Mouse (Mus musculus): ENCODE measurements around the gene Prkcb. TPM values are rescaled to one million over a fixed set of nuclear protein-coding genes. Genes with fewer than 3 reads are reported as not detected.
A peak's percentile ranks its signal among the peaks of the same experiment; 100 is the strongest.

Gene Prkcb
- polyA plus RNA-seq, 1 experiment, result 10.9 TPM

DNA sequence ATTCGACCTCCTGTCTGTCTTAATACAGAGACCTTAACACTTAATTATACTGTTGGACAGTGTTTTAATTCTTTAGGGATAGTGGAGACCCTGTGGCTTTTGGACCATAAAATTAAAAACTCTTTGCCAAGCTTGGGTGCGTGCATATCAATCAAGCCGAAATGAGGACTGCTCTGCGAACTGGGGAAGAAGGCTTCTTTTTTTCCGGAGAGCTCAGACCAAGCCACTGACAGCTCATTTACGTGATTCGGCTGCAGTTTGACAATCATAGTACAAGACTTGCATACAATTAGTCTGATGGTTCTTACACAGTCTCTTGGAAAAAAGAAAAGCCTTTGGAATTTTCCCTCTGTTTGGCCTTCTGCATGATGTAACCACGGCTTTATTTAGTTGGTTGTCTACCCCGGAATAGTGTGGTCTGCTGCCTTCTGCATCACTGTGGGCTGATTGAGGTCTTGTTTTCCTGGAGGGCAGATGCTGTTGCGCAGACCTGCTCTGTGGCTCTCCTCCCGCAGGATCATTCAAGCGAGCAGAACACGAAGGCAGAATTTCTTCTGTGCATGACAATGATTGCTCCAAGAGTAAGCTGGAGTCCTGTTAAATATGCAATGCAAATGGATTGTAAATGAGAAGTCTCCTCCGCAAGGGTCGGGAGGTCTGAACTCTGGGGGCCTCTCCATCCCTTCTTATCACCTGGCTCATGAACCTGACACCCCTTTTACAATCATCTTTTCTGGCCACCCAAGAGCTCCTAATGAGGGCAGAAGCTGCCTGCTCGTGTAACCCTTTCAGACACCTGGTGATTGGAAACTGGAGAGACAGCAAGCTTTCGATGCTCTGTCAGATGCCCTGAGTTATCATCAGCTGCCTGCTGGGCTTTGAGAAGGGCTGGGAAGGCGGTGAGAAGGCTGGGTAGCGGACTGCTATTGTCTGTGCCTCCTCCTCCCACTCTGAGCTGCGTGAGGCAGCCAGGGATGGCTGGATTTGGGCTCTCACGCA lies 189.3 kb downstream of the Prkcb start:
- 34% methylated on average over 21 of the region's 21 CpGs for WGBS

DNA sequence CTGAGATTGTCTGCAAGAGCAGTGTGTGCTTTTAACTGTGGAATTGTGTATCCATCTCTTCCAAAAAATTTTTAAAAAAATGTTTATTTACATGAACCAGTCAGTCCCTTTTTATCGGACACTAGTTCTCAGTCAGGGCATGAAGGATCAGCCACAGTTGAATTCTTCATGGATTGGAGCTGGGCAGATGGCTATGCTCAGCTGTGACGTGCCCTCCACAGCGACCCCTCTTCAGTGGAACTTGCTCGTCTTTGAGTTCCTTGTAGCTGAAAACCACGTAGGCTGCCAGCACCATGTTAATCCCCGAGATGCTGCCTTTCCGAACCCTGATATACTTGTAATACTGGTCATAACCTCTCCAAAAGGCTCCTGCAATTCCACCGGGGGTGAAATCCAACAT lies 195.4 kb downstream of the Prkcb start:
- no peak overlapping the region for H3K4me3 ChIP-seq (replicated peaks; ENCODE audit: extremely low read depth, low read depth, low read length)
- no peaks in the 10 kb centered on the region for H3K4me1 ChIP-seq (ENCODE audit: control insufficient read depth, insufficient read depth, low read length)
- WGBS, result 60% methylated on average over 8 of the region's 8 CpGs
- DNase-seq, result no peak
- no peak for TF ChIP-seq POLR2A (IDR thresholded peaks at IDR 0.05; ENCODE audit: borderline replicate concordance, extremely low read depth, low read depth, low read length)
- no peak for TF ChIP-seq CTCF (IDR thresholded peaks at IDR 0.05; ENCODE audit: insufficient read depth, low read length)

More for the DNA sequence above, 189.3 kb downstream of the Prkcb start:
- Histone ChIP-seq H3K4me3 (replicated peaks; ENCODE audit: extremely low read depth, low read depth, low read length) (no peak overlapping the region), H3K4me1 (ENCODE audit: control insufficient read depth, insufficient read depth, low read length) (no peaks in the 10 kb centered on the region)
- TF ChIP-seq POLR2A (IDR thresholded peaks at IDR 0.05; ENCODE audit: borderline replicate concordance, extremely low read depth, low read depth, low read length) (no peak), CTCF (IDR thresholded peaks at IDR 0.05; ENCODE audit: insufficient read depth, low read length) (no peak)
- DNase-seq, result no peak

DNA sequence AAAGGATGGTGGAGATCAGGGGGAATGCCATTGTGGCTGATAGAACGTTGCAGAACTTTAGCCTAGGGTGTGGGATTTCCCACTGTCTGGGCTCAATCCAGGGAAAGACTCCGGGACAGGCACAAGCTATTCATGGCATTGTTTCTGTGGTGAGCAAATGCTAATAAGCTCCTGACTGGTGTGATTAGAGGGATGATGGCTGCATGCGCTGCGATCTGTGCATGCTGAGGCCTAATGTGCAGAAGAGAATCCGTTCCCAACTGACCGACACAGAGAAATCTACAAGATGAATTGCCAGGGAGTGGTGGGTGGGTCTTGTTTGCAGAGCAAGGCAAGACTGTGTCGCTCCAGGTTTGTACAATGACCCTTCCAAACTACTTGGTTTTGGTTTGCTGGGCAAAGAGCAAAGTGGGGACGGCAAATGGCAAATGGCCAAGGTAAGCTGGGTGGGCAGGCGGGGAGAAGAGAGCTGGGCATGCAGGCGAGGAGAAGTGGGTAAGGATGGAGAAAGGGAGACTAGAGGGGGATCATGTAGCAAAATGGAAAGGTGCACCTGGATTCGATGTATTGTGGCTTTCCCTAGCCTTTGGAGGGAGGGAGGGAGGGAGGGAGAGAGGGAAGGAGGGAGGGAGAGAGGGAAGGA lies 199.5 kb downstream of the Prkcb start:
- WGBS, result 64% methylated on average over 11 of the region's 11 CpGs
- TF ChIP-seq POLR2A (IDR thresholded peaks at IDR 0.05; ENCODE audit: borderline replicate concordance, extremely low read depth, low read depth, low read length), result no peak
- no peak for TF ChIP-seq CTCF (IDR thresholded peaks at IDR 0.05; ENCODE audit: insufficient read depth, low read length)
- no peaks in the 10 kb centered on the region for H3K4me1 ChIP-seq (ENCODE audit: control insufficient read depth, insufficient read depth, low read length)
- DNase-seq, result no peak
- no peak overlapping the region for H3K4me3 ChIP-seq (replicated peaks; ENCODE audit: extremely low read depth, low read depth, low read length)

- TF ChIP-seq CTCF (IDR thresholded peaks at IDR 0.05; ENCODE audit: insufficient read depth, low read length) (no peak), POLR2A (IDR thresholded peaks at IDR 0.05; ENCODE audit: borderline replicate concordance, extremely low read depth, low read depth, low read length) (no peak)
- DNase-seq, result no peak
- no peaks in the 10 kb centered on the region for H3K4me1 ChIP-seq (ENCODE audit: control insufficient read depth, insufficient read depth, low read length)
- WGBS, result 69% methylated on average over 8 of the region's 8 CpGs
- no peak overlapping the region for H3K4me3 ChIP-seq (replicated peaks; ENCODE audit: extremely low read depth, low read depth, low read length)
Measured at GRCm38 (mm10) chr7:122492041-122492440, 203.5 kb downstream of the Prkcb start.

- H3K4me1 ChIP-seq (ENCODE audit: control insufficient read depth, insufficient read depth, low read length), result no peaks in the 10 kb centered on the region
- no peak overlapping the region for H3K4me3 ChIP-seq (replicated peaks; ENCODE audit: extremely low read depth, low read depth, low read length)
- TF ChIP-seq POLR2A (IDR thresholded peaks at IDR 0.05; ENCODE audit: borderline replicate concordance, extremely low read depth, low read depth, low read length) (no peak), CTCF (IDR thresholded peaks at IDR 0.05; ENCODE audit: insufficient read depth, low read length) (no peak)
- DNase-seq, result no peak
- WGBS, result 82% methylated on average over 9 of the region's 9 CpGs
Measured at GRCm38 (mm10) chr7:122492936-122493335, 204.4 kb downstream of the Prkcb start.

GRCm38 (mm10) chr7:122494088-122494487 lies 205.5 kb downstream of the Prkcb start:
- TF ChIP-seq POLR2A (IDR thresholded peaks at IDR 0.05; ENCODE audit: borderline replicate concordance, extremely low read depth, low read depth, low read length), result no peak
- TF ChIP-seq CTCF (IDR thresholded peaks at IDR 0.05; ENCODE audit: insufficient read depth, low read length), result peak; percentile 59
- no peak for DNase-seq
- Histone ChIP-seq H3K4me1 (ENCODE audit: control insufficient read depth, insufficient read depth, low read length) (no peaks in the 10 kb centered on the region), H3K4me3 (replicated peaks; ENCODE audit: extremely low read depth, low read depth, low read length) (no peak overlapping the region)
- WGBS, result 36% methylated on average over 3 of the region's 3 CpGs

DNA sequence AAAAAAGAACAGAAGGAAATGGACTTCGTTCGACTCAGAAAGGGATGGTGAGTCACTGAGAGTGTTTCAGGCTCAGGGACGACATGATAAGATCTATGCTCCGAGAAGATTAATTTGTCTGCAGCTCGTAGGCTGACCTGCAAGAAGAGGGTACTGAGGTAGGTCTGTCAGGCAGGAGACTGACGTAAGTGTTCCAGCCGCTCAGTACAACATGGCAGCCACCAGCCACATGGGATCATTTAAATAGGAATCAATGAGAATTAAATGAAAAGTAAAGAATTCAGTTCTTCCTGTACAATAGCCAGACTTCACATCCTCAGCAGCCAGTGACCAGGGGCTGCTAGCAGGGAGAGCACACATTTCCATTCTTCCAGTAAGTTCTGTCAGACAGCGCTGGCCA lies 209.0 kb downstream of the Prkcb start:
- TF ChIP-seq CTCF (IDR thresholded peaks at IDR 0.05; ENCODE audit: insufficient read depth, low read length) (no peak), POLR2A (IDR thresholded peaks at IDR 0.05; ENCODE audit: borderline replicate concordance, extremely low read depth, low read depth, low read length) (no peak)
- Histone ChIP-seq H3K4me3 (replicated peaks; ENCODE audit: extremely low read depth, low read depth, low read length) (no peak overlapping the region), H3K4me1 (ENCODE audit: control insufficient read depth, insufficient read depth, low read length) (no peaks in the 10 kb centered on the region)
- WGBS, result 58% methylated on average over 8 of the region's 8 CpGs
- no peak for DNase-seq

DNA sequence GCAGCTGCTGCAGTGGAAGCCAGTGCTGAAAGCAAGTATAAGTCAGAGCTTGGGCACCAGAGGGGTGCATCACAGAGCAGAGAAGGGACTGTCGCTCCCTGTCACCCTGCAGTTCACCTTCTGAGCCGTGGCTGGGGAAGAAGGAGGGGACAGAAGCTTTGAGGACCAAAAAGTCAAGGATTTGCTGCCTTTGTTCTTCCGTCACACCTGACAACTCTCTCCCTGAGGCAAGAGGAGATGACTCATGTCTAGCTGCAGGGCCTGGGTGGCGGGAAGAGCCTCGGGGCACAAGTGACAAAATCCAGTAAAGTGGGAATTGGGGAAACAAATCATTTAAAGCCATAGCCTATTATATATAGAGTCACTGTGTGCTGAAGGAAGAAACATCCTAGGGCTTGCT lies 209.9 kb downstream of the Prkcb start:
- TF ChIP-seq CTCF (IDR thresholded peaks at IDR 0.05; ENCODE audit: insufficient read depth, low read length), result no peak
- TF ChIP-seq POLR2A (IDR thresholded peaks at IDR 0.05; ENCODE audit: borderline replicate concordance, extremely low read depth, low read depth, low read length), result no peak
- 46% methylated on average over 5 of the region's 5 CpGs for WGBS
- no peak overlapping the region for H3K4me3 ChIP-seq (replicated peaks; ENCODE audit: extremely low read depth, low read depth, low read length)
- H3K4me1 ChIP-seq (ENCODE audit: control insufficient read depth, insufficient read depth, low read length), result no peaks in the 10 kb centered on the region
- no peak for DNase-seq

GRCm38 (mm10) chr7:122499743-122500597 lies 211.4 kb downstream of the Prkcb start:
- Histone ChIP-seq H3K4me1 (ENCODE audit: control insufficient read depth, insufficient read depth, low read length) (no peaks in the 10 kb centered on the region), H3K4me3 (replicated peaks; ENCODE audit: extremely low read depth, low read depth, low read length) (no peak overlapping the region)
- DNase-seq, result no peak
- TF ChIP-seq POLR2A (IDR thresholded peaks at IDR 0.05; ENCODE audit: borderline replicate concordance, extremely low read depth, low read depth, low read length) (no peak), CTCF (IDR thresholded peaks at IDR 0.05; ENCODE audit: insufficient read depth, low read length) (no peak)
- 64% methylated on average over 9 of the region's 9 CpGs for WGBS

Measured in lung, adult 2 months (tissue).